Mouse (Mus musculus): ENCODE measurements around the gene Sf3b1. TPM values are rescaled to one million over a fixed set of nuclear protein-coding genes. Genes with fewer than 3 reads are reported as not detected.

Gene Sf3b1
- polyA plus RNA-seq, 1 experiment from 2014 or later, result 327 TPM

DNA sequence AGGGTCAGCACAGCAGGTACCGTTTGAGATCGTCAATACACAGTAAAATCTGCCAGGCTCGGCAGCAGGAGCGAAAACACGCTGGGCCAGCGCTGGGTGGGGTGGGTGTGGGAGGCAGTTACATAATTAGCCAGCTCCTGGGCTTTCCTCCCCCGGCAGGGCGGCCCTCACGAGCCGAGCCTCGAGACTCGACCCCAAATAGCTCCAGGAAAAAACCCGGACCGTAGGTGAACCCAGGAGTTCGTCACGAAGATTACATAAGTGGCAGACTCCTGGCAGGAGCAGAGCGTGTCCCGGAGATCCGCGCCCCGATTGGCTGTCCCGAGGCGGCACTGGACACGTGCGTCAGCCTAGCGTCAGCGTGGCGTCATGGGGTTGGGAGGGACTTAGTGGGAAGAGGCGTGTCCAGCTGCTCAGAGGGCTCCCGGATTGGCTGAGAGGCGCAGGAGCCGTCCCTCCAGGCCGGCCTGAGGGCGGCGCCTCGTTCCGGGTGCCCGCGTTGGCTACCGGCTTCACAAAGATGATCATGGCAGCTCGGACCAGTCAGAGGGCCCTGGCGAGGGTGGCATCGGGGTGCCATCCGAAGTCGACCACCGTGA, 25.2 kb upstream of the Sf3b1 start, which contains the start of gene Coq10b:
TSS of gene Coq10b (plus strand) at position 416 of the 599 bp plus-strand sequence.
- Histone ChIP-seq H3K4me2 (replicated peaks) (peak within 1 kb of the TSS; percentile 81), H3K9me3 (no peaks in the 10 kb centered on the region), H3K27me3 (replicated peaks) (no peaks in the 10 kb centered on the region), H3K4me1 (replicated peaks) (peaks cover 3% of the 10 kb centered on the region; the same call in 1 of the 2 replicates), H3K27ac (peak within 1 kb of the TSS; percentile 80), H3K36me3 (0 out of 2 replicates have a peak, but pooled peaks cover 4% of the 10 kb centered on the region), H3K4me3 (replicated peaks) (peak within 1 kb of the TSS; percentile 88), H3K9ac (peak within 1 kb of the TSS; percentile 62)
- WGBS, result under 1% methylated on average over 46 of the region's 46 CpGs
- ATAC-seq, result peak; percentile 100

GRCm38 (mm10) chr1:55051671-55052070, 24.4 kb upstream of the Sf3b1 start:
- no peak for ATAC-seq
- H3K4me2 ChIP-seq (replicated peaks), result peak overlapping the region; percentile 81; the same call in 1 of the 2 replicates
- no peaks in the 10 kb centered on the region for H3K9me3 ChIP-seq
- WGBS, result 70% methylated on average over 3 of the region's 3 CpGs
- H3K9ac ChIP-seq, result no peak overlapping the region
- H3K27me3 ChIP-seq (replicated peaks), result no peaks in the 10 kb centered on the region
- H3K4me3 ChIP-seq (replicated peaks), result no peak overlapping the region
- 0 out of 2 replicates have a peak, but pooled peaks cover 4% of the 10 kb centered on the region for H3K36me3 ChIP-seq
- H3K4me1 ChIP-seq (replicated peaks), result peaks cover 3% of the 10 kb centered on the region; the same call in 1 of the 2 replicates
- H3K27ac ChIP-seq, result no peak overlapping the region

DNA sequence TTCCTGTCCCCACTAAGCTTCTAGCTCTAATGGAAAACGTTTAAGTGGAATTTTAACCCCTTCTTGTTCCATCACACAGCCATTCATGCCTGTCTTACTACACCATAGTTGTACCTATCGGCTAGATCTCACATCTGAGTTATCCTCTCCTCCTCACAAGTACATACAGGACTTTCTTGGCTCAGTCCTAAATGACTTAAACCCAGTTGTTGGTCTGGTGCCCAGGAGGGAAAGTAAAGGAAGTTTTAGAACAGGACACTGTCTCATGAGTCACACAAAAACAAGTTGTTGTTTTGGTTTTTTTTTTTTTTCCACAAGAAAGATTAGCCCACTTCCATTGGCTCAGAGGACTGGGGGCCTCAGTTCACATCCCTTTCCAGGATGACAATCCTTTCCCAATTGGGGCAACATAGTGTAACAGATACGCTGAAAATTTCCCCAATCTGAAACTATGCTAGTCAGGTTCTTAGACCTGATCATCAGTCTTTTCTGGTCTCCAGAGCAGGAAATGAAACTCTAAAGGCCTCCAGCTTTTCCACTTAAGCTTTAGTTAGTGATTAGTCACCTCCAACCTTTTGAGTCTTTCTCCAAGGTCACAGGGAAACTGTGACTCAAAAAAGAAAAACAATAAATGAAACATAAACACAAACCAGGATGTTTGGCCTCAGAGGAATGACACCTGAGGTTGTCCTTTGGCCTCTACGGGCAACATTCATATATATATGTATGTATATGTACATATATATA, 21.7 kb upstream of the Sf3b1 start:
- Histone ChIP-seq H3K27ac (no peak overlapping the region), H3K27me3 (replicated peaks) (no peaks in the 10 kb centered on the region), H3K9me3 (no peaks in the 10 kb centered on the region), H3K4me1 (replicated peaks) (peaks cover 3% of the 10 kb centered on the region; the same call in 1 of the 2 replicates), H3K4me3 (replicated peaks) (no peak overlapping the region), H3K4me2 (replicated peaks) (no peak overlapping the region), H3K36me3 (no peaks in the 10 kb centered on the region), H3K9ac (no peak overlapping the region)
- ATAC-seq, result no peak
- 67% methylated on average over 4 of the region's 4 CpGs for WGBS

- Histone ChIP-seq H3K36me3 (no peaks in the 10 kb centered on the region), H3K9me3 (peaks cover 4% of the 10 kb centered on the region; the same call in 1 of the 2 replicates), H3K4me1 (replicated peaks) (no peaks in the 10 kb centered on the region), H3K9ac (no peak overlapping the region), H3K4me3 (replicated peaks) (no peak overlapping the region), H3K4me2 (replicated peaks) (no peak overlapping the region), H3K27ac (no peak overlapping the region), H3K27me3 (replicated peaks) (no peaks in the 10 kb centered on the region)
- ATAC-seq, result no peak
- WGBS, result 74% methylated on average over 3 of the region's 3 CpGs
Observed at GRCm38 (mm10) chr1:55043164-55043563, 15.9 kb upstream of the Sf3b1 start.

GRCm38 (mm10) chr1:55042246-55042645, 15.0 kb upstream of the Sf3b1 start:
- ATAC-seq, result no peak
- no peaks in the 10 kb centered on the region for H3K27me3 ChIP-seq (replicated peaks)
- peaks cover 4% of the 10 kb centered on the region; the same call in 1 of the 2 replicates for H3K9me3 ChIP-seq
- H3K9ac ChIP-seq, result no peak overlapping the region
- H3K4me1 ChIP-seq (replicated peaks), result no peaks in the 10 kb centered on the region
- WGBS, result 55% methylated on average over 1 of the region's 1 CpGs
- H3K27ac ChIP-seq, result no peak overlapping the region
- no peak overlapping the region for H3K4me3 ChIP-seq (replicated peaks)
- no peak overlapping the region for H3K4me2 ChIP-seq (replicated peaks)
- no peaks in the 10 kb centered on the region for H3K36me3 ChIP-seq

DNA sequence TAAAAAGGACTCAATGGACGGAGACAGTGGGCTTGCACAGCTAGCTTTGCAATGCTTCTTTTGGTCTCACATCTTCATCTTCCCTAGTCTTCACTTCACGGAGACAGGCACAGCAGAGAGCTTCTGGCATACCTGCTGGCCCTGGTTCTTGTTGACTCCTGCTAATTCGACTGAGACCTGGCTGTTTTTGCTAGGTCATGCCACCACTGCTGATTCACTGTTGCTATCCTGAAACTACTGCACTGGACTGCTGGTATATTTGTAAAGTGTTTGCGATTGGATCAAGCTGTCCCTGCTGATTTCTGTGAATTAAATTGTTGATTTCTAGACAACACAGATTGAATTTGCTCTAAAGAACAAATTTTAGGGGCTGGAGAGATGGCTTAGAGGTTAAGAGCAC, 14.4 kb upstream of the Sf3b1 start:
- Histone ChIP-seq H3K4me2 (replicated peaks) (no peak overlapping the region), H3K27me3 (replicated peaks) (no peaks in the 10 kb centered on the region), H3K9ac (no peak overlapping the region), H3K9me3 (peaks cover 4% of the 10 kb centered on the region; the same call in 1 of the 2 replicates), H3K27ac (no peak overlapping the region), H3K4me1 (replicated peaks) (no peaks in the 10 kb centered on the region), H3K4me3 (replicated peaks) (no peak overlapping the region), H3K36me3 (no peaks in the 10 kb centered on the region)
- no peak for ATAC-seq
- 86% methylated on average over 4 of the region's 4 CpGs for WGBS

DNA sequence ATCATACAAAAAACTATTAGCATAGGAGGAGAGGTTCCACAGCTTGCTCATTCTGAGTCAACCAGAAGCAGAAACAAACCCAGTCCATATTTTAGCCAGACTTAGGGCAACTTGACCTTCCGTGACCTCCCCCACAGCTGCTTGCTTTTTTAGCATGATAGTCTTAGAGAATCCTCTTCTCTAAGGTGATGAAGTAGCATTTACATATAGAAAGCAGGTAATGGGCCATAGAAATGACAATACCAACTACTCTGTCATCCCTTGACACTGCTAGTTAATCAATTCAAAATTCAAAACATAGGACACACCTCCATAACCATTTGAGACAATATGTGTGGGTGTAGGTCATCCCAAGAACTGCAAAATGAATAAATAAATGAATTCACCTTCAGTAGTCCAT, 12.7 kb upstream of the Sf3b1 start:
- Histone ChIP-seq H3K9me3 (peaks cover 4% of the 10 kb centered on the region; the same call in 1 of the 2 replicates), H3K27me3 (replicated peaks) (no peaks in the 10 kb centered on the region), H3K36me3 (no peaks in the 10 kb centered on the region), H3K4me1 (replicated peaks) (no peaks in the 10 kb centered on the region), H3K4me3 (replicated peaks) (no peak overlapping the region), H3K4me2 (replicated peaks) (no peak overlapping the region), H3K9ac (no peak overlapping the region), H3K27ac (no peak overlapping the region)
- 84% methylated on average over 1 of the region's 1 CpGs for WGBS
- no peak for ATAC-seq

GRCm38 (mm10) chr1:55031026-55031779, 3.9 kb upstream of the Sf3b1 start:
- Histone ChIP-seq H3K27me3 (replicated peaks) (no peaks in the 10 kb centered on the region), H3K9ac (no peak overlapping the region), H3K4me1 (replicated peaks) (no peaks in the 10 kb centered on the region), H3K36me3 (no peaks in the 10 kb centered on the region), H3K9me3 (no peaks in the 10 kb centered on the region), H3K4me3 (replicated peaks) (no peak overlapping the region), H3K4me2 (replicated peaks) (no peak overlapping the region), H3K27ac (no peak overlapping the region)
- ATAC-seq, result no peak

DNA sequence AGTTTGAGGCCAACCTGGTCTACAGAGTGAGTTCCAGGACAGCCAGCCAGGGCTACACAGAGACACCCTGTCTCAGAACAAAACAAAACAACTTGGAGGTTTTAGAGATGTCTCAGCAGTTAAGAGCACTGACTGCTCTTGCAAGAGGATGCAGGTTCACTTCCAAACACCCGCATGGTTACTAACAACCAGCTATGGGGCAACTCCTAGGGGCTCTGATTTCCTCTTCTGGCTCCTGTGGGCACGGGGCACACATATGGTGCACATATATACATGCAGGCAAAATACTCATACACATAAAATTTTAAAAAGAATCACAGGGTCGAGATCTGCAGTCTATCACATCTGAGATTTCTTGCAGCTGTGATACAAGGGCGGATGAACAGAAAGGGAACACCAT, 2.2 kb upstream of the Sf3b1 start:
- WGBS, result 70% methylated on average over 4 of the region's 4 CpGs
- H3K4me1 ChIP-seq (replicated peaks), result no peaks in the 10 kb centered on the region

DNA sequence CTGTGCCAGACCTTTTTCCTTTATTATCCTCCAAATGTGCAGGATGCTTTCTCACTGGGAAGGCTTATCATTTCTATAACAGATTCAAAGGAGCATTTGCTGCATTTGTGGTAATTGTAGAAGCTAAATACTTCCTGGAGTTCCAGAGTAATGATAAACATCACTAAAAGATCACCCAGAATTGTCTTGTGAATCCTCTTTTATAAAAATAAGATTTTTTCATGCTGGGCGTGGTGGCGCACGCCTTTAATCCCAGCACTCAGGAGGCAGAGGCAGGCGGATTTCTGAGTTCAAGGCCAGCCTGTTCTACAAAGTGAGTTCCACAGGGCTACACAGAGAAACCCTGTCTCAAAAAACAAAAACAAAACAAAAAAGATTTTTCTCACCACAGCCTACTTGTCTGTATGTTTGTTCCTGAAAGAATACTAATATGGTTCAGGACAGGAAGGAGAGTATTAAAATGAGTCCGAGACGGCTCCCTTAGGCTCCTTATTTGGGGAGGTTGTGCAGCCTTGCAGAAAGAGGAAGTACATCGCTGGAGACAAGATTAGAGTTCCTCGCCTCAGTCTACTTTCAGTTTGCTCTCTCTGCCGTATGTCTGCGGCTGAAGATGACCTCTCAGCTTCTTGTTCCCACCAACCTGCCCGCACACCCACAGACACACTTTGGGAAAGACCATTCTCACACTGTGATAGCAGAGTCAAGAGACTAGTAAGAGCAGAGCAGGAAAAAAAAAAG, 1.4 kb upstream of the Sf3b1 start:
- no peaks in the 10 kb centered on the region for H3K36me3 ChIP-seq
- 77% methylated on average over 11 of the region's 11 CpGs for WGBS
- no peak overlapping the region for H3K9ac ChIP-seq

More for the DNA sequence above, 2.2 kb upstream of the Sf3b1 start:
- no peak overlapping the region for H3K4me2 ChIP-seq (replicated peaks)
- no peak overlapping the region for H3K27ac ChIP-seq
- H3K27me3 ChIP-seq (replicated peaks), result no peaks in the 10 kb centered on the region
- no peak overlapping the region for H3K4me3 ChIP-seq (replicated peaks)
- no peak for ATAC-seq
- H3K9ac ChIP-seq, result no peak overlapping the region
- no peaks in the 10 kb centered on the region for H3K9me3 ChIP-seq
- H3K36me3 ChIP-seq, result no peaks in the 10 kb centered on the region

DNA sequence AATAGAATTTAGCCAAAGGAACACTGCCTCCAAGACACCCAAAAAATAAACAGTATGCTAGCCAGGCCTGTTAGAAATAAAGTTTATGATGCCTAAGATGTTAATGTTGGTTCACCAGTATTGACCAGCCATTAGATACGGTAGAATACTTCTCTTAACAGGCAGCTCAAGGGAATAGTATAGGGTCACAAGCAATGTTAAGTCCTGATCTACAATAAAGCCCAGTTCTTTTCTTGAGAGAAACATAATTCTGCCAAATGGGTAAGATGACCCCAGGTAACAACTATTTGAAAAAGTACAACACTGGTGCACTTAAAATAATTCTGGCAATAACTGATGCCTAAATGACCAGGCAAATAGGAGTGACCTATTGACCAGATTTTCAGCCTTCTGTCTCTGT, 685 bp upstream of the Sf3b1 start:
- no peaks in the 10 kb centered on the region for H3K27me3 ChIP-seq (replicated peaks)
- 94% methylated on average over 1 of the region's 1 CpGs for WGBS
- no peak for ATAC-seq
- H3K27ac ChIP-seq, result no peak overlapping the region
- H3K4me1 ChIP-seq (replicated peaks), result no peaks in the 10 kb centered on the region
- H3K4me3 ChIP-seq (replicated peaks), result no peak overlapping the region
- H3K9me3 ChIP-seq, result no peaks in the 10 kb centered on the region
- no peak overlapping the region for H3K9ac ChIP-seq
- no peaks in the 10 kb centered on the region for H3K36me3 ChIP-seq
- peak overlapping the region; percentile 62 for H3K4me2 ChIP-seq (replicated peaks)

More for the DNA sequence above, 1.4 kb upstream of the Sf3b1 start:
- ATAC-seq, result no peak
- no peaks in the 10 kb centered on the region for H3K4me1 ChIP-seq (replicated peaks)
- H3K27me3 ChIP-seq (replicated peaks), result no peaks in the 10 kb centered on the region
- H3K4me3 ChIP-seq (replicated peaks), result no peak overlapping the region
- H3K9me3 ChIP-seq, result no peaks in the 10 kb centered on the region
- H3K27ac ChIP-seq, result no peak overlapping the region
- H3K4me2 ChIP-seq (replicated peaks), result no peak overlapping the region; the same call in 1 of the 2 replicates

All from intestine, embryonic 15.5 days (tissue).